Mouse (Mus musculus): Measurements from ENCODE around the gene Usp12.

Gene Usp12

DNA sequence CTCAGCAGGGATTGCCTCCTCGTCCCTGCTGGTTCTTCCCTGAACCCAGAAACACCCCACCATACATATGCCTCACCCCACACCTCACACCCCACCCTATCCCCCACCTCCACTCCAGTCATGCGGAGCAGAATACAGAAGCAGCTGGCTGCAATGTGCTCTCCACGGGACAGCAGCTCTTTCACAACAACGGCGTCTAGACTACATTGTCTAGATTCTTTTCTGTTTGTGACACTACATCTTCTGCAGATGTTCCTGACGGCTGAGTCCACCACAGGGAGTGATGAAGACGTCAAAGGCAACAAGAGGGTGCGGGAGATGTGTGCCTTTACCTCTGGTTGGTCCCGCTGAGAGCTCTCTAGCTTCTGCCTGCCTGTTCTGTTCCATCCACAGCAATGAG is 3.2 kb upstream of the Usp12 start:
- no peak for DNase-seq (ENCODE audit: low read depth, low spot score)

DNA sequence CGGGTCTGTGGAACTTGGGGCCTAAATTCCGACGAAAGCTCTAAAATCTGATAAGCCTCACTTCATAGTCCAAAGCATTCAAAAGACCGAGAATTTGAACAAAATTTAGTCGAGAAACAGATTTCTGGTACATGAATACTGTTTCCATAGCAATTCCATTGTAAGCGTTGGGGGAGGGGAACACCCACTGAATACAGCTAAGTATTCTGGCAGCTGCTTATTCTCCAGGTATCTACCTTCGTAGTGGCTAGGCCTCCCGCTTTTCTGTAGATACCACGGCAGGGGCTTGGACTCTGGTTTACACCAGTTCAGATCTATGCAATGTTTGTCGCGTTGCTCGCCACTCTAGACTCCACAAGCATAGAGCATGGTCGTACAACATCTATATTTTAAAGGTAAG is 922 bp upstream of the Usp12 start:
- DNase-seq (ENCODE audit: low read depth, low spot score): no peak

DNA sequence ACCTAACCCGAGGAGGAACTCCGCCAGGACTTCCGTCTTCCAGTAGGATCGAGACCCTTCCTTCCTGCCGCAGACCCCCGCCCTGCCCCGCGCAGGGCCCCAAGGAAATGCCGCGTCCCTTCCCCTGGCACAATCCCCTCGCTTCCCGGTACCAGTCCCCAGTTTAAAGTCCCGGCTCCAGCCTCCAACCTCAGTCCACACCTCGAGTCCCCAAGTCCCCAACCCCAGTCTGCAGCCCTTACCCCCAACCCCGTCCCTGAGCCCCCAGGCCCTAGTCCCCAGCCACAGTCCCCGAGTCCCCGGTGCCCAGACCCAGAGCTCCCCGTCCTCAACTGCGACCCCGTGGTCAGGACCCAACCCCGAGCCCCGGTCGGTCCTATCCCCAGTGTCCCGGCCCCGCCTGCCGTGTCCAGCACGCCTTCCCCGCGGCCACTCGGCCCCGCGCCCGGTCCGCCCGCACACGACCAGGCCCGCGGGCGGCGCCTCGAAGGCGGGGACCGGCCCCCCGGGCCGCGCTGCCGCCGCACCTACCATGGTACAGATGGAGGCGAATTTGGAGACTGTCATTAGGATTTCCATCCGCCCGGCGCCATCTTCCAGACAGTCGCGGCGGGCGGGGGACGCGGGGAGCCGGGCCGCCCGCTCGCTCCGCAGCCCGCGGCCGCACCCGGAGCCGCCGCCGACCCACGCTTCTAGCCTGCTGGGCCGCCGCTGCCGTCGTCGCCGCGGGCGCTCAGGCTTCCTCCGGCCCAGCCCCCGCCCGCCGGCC is 538 bp downstream of the Usp12 start:
- peak; percentile 67 for DNase-seq (ENCODE audit: low read depth, low spot score)

DNA sequence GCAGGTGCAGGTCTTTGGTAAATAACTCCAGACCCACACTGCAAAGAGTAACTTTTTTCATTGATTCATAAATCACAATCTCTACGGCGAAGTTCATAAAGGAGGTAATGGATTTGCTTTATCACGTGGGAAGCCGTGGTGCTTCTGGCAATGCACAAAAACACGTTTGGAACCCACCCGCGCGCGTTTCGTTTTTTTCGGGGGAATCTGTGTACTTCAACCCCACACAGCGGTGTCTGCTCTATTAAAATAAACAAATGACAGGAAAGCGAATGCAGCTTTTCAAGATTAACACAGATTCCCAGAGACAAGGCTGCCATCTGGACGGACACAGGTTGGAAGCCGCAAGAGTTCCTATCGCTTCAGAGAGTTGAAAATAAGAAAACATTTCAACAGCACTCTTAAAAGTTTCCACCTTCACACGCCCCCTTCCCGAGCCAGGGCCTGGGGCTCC is 1.1 kb downstream of the Usp12 start:
- no peak for DNase-seq (ENCODE audit: low read depth, low spot score)

DNA sequence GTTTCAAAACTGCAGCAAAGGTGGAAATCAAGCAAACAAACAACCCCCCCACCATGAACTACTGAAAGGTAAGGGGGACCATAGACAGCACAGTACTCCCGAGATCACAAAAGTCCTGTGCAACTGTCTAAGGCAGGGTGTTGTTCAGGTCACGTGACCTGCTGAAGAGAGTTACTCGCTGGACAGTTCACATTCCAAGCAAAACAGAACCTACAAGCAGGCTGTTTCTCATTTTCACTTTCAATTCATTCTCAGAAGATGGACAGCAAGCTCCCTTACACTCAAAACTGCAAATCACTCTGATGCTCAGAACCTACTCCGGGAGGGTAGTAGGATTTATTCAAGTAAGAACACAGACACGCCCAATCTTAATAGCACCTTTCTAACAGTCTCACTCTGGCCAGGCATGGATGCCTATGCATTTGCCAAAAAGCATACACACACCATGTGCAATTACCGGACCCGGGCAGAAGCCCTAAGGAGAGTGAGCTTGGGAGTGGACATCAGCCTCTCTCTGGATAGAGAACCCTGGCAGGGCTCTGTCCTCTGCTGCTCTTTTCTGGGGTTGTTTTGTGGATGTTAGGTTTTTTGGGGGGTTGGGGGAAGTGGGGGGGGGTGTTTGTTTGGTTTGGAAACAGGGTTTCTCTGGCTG is 2.5 kb downstream of the Usp12 start:
- peak; percentile 55 for DNase-seq (ENCODE audit: low read depth, low spot score)

DNA sequence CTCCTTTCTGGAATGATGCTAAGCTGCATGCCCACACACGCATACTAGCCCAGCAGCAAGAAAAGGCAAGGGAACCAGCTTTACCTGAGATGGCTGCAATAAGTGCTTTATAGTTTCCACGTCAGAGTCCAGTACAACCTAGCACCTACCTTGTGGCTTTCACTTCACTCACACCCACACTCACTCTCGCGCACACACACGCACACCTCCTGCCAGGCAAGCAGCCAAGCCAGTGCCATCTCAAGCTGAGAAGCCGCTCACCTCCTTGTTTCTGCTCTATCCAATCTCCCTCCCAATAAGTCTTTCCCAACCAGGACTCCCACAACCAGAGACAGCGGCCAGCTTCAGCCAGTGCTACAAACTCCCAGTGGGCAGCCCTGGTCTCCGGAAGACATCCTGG is 3.9 kb downstream of the Usp12 start:
- no peak for DNase-seq (ENCODE audit: low read depth, low spot score)

DNA sequence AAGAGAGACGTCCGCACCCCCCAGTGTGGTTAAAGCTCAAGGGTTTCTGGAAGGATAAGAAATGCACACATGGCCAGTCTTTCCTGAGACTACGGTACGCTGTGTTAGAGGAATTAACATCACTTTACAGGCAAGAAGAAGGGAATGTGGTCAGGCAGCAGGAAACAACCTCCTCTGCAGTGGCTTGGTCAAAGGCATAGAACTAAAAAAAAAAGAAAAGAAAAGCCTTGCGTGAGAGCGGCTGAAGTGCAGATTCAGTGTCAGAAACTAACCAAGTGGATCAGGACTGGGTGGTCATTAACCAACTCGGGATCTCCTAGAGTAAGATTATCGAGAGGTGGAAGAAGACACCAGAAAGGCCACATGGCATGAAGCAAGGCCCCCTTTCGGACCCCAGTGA is 5.4 kb downstream of the Usp12 start:
- DNase-seq (ENCODE audit: low read depth, low spot score): no peak

DNA sequence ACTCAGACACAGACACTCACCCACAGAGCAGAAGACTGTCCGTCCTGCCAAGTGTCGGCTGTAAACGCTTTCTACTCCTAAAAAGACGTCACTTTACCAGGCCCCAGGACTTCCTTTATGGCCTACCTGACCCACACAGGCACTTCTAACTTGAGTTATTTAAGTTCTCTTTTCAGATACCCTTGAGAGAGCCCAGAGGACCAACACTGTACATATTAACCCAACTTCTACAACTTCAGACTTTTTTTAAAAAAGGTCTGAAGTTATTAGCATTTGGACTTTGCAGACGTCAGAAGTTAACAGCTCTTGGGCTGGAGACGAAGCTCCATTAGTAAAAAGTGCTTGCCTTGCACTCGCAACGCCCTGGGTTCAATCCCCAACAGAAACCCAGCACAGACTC is 8.7 kb downstream of the Usp12 start:
- DNase-seq (ENCODE audit: low read depth, low spot score): no peak

DNA sequence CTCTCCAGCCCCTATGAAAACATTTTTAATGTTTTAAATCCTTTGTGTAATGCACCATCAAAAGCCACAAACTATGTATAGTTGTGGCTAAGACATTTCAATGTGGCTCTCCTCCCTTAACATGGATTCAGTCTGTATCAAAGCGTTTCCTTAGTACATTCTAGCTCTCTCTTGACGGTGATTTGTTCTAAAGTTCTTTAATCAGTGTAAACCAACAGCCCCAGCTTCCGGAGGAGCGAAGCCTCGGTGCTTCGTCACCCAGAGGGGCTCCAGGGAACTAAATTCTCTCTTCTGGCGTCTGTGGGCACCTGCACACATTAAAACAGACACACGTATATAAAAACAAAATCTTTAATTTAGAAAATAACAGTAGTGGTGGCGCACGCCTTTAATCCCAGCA is 10.9 kb downstream of the Usp12 start:
- DNase-seq (ENCODE audit: low read depth, low spot score): no peak

DNA sequence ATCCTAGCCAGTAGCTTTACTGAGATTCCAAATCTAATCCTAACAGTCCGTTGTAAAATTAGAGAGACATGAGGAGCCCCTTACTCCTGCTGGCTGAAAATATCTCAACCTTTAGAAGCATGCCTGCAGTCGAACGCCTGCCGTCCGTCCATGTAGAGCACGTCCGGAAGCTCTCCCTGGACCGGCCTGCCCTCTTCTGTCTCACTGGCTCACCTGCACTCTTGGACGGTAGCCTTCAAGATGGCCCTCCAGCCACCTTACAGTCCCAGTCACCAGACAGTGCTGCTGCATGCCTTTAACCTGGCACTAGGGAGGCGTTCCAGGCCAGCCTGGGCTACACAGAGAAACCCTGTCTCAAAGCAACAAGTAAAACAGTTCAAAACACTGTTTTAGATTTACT is 11.5 kb downstream of the Usp12 start:
- no peak for DNase-seq (ENCODE audit: low read depth, low spot score)

DNA sequence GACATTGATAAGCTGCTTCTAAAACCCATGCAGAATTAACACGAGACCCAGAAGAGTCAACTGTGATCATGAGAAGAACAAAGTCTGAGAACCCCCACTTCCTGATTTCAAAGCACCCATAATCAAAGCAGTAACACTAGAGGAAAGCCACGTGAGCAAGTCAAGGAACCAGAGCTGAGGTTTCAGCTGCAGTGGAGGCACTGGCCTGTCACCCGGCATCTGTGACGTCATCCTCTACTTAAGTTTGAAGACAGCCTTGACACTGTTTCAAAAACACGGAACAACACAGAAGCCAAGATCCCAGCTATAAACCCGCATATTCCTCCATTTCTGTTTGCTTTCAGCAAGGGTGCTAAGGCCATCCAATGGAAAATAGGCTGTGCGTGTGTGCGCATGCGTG is 13.1 kb downstream of the Usp12 start:
- DNase-seq (ENCODE audit: low read depth, low spot score): no peak

DNA sequence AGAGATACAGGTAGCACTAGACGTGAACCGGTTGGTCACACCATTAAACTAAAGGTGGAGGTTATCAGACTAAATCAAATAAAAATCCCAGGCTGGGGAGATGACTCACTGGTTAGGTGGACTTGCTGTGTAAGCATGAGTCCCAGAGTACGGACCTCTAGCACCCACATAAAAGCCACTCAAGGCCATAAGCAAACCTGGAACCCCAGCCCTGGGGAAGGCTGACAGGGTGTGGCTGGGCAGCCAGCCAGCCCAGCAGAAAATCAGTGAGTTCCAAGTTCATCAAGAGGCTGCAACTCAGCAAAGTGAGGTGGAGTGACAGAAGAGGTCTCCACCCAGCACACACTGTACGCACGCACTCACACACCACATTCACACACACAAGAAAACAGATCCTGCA is 14.9 kb downstream of the Usp12 start:
- no peak for DNase-seq (ENCODE audit: low read depth, low spot score)

DNA sequence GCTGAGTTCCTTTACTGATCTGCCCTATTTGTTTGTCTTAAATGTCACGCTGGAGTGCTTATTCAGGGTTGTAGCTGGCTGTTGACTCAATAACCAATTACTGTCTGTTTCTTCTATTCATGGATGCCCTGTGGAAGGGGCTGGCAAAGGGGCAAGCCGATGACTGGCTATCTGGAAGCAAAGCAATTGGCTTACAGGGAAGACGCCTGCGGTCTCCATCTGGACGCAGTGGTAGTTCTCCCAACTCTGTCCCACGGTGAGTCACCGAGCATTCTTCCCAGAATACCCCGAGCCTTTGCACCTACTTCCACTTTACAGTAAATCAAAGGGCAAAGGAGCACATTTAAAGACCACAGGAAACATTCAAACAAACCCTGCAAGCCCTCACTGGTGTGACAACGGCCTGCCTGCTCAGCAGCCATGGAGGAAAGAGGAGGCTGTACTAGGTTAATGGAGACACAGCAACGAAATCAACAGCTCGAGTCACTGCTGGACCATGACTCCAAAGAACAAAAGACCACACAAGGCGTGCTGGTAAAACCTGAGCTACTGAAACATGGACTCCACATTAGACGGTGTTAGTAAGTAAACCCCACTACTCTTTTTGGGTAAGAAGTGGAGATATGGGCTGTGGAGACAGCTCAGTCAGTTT is 17.7 kb downstream of the Usp12 start:
- DNase-seq (ENCODE audit: low read depth, low spot score): no peak

DNA sequence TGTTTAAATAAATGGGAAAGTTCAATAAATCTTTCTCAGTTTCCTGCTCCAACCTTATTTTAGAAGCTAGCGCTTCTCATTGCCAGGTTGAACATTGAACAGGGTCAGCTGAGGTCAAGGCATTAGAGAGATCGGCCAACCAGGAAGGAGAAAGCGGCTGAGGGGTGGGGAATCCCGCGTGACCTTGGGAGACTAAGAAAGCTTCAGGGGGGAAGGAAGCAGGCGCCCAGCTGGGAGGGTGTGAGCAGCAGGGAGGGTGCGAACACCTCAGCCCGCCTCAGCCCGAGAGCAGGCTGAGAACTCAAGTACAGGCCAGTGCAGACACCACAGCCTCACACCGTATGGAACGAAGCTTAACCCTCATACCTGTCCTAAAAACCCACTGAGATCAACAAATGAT is 22.8 kb downstream of the Usp12 start:
- DNase-seq (ENCODE audit: low read depth, low spot score): peak; percentile 91

DNA sequence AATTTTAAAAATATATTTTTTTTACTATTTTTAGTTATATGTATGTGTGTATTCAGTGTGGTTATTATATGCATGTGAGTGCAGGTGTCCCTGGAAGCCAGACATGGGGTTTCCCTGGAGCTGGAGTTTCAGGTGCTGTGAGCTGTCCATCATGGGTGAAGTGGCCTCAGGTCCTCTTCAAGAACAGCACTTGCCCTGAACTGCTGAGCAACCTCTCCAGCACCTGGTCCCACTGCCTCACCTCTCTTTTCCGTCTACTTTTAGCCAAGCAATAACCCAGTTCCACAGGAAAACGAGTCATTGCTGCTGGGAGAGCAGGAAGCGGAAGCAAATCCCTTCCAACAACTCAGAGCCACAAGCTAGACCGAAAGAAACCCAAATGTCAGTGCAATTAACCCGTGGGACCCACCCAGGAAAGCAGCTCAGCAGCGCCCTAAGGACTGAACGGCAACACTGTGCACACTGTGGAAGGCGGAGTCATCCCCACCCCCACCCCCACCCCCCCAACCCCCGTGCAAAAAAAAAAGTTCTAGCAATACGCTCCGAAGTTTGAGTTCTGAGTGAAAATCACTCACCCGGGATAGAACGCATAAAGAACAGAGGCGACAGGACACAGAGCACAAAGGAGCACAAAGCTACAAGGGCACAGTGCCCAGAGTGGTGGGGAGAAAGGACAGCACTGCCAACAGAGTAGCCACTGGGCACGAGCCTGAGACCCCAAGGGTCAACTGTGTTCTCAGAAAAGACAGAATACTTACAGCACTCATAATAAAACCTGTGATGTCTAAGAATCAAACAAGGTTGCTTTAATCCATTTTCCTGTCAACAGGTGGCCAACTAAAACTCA is 24.6 kb downstream of the Usp12 start:
- no peak for DNase-seq (ENCODE audit: low read depth, low spot score)

DNA sequence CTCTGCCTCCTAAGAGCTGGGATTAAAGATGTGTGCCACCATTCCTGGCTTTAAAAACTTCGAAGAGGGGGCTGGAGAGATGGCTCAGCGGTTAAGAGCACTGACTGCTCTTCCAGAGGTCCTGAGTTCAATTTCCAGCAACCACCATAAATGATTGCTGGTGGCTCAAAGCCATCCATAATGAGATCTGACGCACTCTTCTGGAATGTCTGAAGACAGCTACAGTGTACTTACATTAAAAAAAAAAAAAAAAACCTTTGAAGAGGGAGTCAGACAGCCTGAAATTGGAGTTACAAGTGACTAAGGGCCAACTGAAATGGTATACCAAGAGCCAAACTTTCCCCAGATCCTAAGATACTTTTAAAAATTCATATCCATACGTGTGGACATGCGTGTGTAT is 29.0 kb downstream of the Usp12 start:
- DNase-seq (ENCODE audit: low read depth, low spot score): no peak

DNA sequence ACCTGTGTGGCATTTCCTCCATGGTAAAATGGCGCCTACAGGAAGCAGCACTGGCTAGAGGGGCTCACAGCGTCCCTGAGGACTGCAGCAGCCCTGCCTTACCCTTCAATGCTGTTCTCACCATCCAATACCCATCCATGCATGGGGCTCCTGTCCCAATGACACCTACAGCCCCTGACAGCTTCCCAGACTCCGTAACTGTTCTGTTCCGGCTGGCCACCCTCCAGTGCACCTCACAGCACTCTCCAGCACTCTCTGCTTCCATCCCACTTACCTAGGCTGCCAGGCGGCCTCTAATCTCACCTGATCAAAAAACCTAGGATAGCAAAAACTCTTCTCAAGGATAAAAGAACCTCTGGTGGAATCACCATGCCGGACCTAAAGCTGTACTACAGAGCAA is 35.6 kb downstream of the Usp12 start:
- no peak for DNase-seq (ENCODE audit: low read depth, low spot score)

DNA sequence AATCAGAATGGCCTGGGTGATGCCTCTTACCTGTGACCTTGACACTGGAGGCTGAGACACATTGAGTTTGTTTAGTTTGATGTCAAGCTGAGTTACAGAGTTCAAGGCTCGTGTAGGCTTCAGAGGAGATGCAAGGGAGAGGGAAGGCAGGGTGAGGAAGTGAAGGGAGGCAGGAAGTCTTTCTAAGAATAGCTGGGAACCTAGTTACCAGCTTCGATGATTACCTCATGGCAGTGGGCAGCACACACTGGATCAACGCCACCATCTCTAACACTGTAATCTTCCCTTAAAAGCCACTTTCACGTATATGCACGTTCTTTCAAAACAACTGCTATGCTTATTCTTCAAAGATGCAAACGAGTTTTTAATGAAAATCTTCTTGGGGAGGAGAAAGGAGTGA is 36.9 kb downstream of the Usp12 start:
- DNase-seq (ENCODE audit: low read depth, low spot score): peak; percentile 35

DNA sequence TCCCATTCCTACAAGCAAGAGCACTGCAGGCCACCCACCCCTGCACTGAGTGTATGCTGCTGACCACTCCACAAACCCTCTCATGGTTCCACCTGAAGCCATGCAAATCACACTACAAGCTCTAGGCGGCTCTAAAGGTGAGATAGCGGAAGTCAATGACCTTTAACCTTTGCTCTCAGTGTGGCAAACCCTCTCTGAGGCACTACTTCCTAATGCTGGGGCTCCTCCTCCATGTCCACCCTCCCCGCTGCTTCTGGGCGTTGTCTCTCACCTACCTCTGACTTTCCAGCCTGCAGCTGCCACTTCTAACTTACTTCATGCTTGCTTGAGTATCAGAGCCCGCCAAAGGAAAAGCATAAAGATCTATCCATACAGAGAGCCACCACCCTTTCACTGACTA is 37.5 kb downstream of the Usp12 start:
- peak; percentile 82 for DNase-seq (ENCODE audit: low read depth, low spot score)

DNA sequence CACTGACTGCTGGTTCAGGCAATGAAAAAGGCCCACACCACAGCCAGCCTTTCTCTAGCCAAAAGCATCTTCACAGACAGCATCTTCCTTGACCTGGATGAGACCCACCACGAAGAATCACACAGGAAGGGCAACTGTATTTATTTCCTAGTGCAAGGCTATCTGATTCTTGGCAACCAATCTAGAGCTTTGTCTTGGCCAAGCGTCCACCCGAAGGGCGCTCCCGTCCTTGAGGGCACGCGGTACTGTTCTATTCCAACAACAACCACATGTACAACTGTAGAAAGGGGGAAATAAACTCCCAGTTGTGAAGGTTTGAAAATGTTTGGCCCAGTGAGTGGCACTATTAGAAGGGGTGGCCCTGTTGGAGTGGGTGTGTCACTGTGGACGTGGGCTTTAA is 41.6 kb downstream of the Usp12 start:
- DNase-seq (ENCODE audit: low read depth, low spot score): no peak

DNA sequence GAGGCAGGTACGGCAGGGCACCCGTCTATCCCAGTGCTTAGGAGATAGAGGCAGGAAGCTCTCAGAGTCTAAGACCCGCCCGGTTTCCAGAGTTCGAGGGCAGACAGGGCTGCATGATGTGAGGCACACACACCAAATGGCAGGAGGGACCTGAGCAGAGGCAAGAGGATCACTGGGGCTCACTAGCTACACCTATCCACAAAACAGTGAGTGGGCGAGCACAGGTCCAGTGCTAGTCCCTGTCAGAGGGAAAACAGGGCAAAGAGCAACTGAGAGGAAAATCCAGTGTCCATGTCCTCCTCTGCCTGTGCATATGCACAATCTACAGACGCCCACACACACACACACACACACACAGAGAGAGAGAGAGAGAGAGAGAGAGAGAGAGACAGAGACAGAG is 43.8 kb downstream of the Usp12 start:
- no peak for DNase-seq (ENCODE audit: low read depth, low spot score)

DNA sequence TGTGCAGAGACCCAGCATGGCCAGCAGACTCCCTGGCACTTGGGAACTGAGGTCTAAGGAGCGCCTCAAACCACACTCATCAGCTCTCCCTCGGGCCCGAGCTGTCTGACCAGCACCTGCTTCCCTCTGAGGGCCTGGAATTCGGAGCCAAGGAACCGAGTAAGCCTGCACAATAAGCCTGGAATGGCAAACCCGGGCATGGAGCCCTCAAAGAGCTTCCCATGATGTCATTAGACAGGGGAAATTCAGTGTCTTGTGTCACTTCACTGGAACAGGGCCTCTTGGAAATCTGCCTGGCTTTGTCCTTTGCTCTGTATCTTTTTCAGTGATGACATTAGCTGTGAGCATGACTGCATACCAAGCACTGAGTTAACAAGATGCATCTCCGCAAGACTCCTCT is 44.5 kb downstream of the Usp12 start:
- no peak for DNase-seq (ENCODE audit: low read depth, low spot score)

All from ZHBTc4 (cell line).